Mouse (Mus musculus) B cell, adult 2 months (primary cell): ENCODE data around the gene Rtn3.
A peak's percentile ranks its signal among the peaks of the same experiment; 100 is the strongest.

Experiments used
- DNase-seq, 2 experiments: peaks; one replicate each; pipeline ENCODE4 v3.0.0; 2022

The Rtn3 gene

GRCm38 (mm10) chr19:7484076-7484475, 995 bp upstream of the Rtn3 start:
- no peak for DNase-seq

GRCm38 (mm10) chr19:7483512-7483882, 416 bp upstream of the Rtn3 start:
- peak in 1 of 2 experiments; percentile 69 for DNase-seq

DNA sequence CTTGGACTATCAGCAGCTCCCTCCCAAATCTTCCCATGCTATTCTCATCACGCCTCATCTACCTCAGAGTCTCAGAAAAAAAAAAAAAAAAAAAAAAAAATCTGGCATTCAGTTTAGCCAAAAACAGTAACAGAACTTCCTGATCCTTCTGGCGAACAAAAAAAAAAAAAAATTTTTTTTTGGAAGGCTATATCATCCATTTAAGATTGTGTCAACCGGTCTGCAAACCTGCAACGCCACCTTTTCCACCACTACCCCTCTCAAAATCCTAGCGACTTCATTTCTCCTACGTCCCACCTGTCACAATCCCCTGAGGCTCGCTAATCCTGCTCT, 849 bp downstream of the Rtn3 start:
- no peak for DNase-seq

DNA sequence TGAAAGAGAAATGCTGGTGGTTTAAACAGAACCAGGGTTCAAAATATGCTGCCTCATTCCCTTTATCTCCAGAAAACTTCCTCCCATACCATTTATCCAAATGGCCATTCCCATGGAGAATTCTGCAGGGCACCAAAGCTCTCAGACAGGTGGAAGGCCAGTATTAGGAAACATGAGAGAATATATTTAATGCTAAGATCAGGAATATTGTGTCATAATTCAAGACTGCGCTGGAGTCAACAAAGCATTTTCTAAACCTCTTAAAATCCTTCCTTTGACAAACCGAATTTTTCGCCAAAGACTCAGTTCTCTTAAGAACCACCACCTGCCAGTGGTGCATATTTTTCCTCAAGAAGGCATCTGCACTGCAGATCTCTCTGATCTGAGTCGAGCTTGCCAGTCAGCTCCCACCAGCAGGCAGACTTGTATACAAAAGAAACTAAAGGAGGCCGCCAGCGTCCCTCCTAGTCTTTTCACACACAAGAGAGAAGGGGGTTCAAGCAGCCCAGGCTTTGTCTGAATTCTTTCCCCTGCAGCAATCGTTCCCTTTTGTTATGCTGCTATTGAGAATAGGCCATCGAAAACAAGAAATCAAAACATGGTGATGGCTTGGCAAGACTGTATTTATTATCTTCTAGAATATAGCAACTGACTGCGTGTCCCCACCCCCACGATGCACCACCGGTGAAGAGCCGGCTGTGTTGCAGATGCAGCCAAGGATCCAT, 1.4 kb downstream of the Rtn3 start:
- DNase-seq, result peak; percentile 33 to 35

DNA sequence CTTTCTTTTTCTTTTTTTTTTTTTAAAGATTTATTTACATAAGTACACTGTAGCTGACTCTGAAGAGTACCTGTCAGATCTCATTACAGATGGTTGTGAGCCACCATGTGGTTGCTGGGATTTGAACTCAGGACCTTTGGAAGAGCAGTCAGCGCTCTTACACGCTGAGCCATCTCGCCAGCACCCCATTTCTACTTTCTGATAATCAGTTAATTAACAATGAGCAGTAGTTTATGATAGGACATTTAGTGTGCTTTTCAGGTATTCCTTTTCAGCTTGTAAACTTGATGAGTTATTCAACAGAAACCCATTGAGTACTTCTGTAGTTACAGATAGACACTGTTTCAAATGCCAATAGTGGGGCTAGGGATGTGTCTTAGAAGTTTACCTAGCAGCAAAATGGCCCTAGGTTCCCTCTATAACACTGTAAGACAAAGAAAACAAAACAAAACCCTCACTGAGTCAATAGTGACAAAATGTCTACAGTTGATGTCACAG, 3.3 kb downstream of the Rtn3 start:
- DNase-seq, result no peak

- DNase-seq, result no peak
Measured at GRCm38 (mm10) chr19:7470643-7471042, 12.4 kb downstream of the Rtn3 start.

DNA sequence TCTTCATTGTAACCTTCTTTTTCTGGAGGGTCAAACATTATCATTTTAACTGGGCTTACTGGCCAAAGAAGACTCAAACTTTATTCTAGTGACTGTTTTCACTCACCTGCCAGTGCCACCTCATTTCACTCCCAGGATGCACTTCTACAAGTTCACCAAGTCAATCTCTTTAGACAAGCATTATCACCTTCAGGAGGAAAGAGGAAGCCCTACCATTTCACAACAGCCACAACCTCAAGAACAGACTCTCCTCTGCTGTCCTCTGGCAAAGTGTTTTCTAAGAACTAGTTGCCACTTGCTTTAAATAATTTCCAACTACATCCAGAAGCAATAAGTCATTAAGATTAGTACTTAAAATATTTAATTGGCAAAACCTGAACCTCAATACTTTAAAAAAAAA, 15.2 kb downstream of the Rtn3 start:
- DNase-seq, result no peak

DNA sequence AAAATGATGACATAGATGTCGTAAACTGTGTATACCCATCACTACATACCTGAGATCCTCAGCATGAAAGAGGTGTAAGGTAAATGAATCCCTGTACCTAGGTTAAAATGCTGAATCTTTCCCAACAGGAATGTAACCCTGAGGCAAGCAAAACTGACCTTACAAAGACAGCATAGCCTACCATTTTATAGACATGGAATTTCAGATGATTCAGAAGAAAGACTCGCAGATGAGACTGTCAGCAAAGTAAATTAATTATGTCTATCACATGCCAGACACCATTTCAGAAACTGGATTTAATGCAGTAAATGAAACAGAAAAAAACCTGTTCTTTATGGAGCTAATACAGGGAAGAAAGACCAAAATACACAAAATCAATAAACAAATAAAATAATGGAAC, 23.7 kb downstream of the Rtn3 start:
- DNase-seq, result no peak

DNA sequence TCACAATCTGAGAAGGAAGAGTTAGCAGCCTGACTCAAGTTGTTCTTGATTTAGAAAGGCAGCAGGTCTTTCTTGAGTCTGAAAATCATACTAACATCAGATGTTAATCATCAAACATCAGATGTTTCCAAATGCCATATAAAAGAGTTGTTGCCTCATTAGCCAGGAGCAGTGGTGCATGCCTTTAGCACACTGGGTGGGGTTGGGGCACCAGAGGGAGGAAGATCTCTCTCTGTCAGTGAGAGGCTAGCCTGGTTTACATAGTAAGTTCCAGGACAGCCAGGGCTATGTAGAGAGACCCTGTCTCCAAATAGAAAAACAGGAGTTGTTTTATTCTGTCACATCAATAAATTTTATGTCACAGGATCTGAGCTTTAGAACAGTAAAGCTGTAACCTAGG, 24.2 kb downstream of the Rtn3 start:
- no peak for DNase-seq

DNA sequence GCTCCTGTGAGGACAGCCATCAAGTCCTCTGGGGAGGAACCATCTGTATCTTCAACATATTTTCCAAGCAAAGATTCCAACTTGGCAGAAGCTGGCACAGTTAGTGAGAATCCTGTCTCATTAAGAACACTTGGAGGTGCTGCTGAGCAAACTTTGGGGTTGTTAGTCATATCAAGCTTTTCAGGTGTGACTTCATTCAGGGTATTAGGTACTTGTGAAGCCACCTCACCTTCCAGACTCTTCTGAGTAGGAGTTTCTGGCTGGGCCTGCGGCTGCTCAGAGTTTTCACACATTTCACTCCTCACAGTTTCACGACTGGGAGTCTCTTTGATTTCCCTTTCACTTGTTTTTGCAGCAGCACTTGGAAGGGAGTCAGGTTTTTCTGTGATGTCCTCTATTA, 26.3 kb downstream of the Rtn3 start:
- DNase-seq, result peak in 1 of 2 experiments; percentile 3

- DNase-seq, result no peak
Measured at GRCm38 (mm10) chr19:7445596-7445995, 37.5 kb downstream of the Rtn3 start.

DNA sequence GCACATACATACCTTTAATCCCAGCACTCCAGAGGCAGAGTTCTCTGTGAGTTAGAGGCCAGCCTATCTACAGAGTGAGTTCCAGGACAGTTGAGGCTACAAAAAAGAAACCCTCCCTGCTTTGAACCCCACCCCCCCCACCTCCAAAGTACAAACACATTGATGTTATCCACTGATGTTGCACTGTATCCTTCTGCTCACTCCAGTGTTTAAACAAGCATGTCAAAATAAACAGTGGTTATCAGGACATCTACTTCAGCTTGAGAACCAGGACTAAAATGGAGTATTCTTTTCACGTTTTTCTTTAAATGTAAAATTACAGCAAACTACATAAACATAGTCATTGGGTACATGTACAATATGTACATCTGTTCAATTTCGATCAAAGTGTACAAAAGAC, 38.0 kb downstream of the Rtn3 start:
- no peak for DNase-seq

DNA sequence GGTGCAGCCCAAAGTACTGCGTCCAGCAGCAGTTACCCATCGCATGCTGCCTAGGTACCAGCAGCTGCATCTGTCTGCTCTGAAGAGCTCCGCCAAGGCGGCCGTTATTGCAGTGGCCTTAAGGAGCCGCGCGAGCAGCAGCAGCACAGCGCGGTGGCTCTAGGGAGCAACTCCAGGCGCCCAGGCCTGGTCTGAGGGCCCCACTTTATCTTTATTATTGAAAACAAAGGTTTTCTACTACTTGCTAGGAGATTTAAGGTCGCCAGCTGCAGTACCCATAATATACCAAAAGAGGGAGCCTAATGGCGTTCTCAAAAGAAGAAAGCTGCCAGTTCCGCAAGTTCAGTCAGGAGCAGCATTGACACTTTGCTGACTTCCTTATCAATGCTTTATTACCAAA, 41.6 kb downstream of the Rtn3 start:
- peak; percentile 69 to 74 for DNase-seq

- DNase-seq, result no peak
Measured at GRCm38 (mm10) chr19:7438295-7438694, 44.8 kb downstream of the Rtn3 start.

- peak; percentile 57 to 59 for DNase-seq
Measured at GRCm38 (mm10) chr19:7436061-7436970, 46.8 kb downstream of the Rtn3 start.

DNA sequence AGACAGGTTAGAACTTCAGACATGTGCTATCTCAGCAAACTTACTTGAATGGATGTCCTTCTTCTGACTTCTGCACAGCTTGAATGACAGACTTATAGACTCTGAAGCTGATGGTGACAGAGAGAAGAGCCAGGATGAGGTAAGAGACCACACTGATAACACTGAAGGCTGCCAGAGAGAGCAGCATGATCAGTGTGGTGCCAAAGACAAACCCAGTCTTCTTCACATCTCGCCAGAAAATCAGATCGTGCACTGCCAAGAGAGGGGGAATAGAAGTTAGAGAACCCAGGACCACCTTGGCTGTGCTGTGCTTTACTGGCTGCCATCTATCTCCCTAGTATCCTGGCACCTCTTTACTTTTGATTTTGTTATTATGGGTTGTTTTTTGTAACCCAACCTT, 48.2 kb downstream of the Rtn3 start:
- DNase-seq, result no peak

DNA sequence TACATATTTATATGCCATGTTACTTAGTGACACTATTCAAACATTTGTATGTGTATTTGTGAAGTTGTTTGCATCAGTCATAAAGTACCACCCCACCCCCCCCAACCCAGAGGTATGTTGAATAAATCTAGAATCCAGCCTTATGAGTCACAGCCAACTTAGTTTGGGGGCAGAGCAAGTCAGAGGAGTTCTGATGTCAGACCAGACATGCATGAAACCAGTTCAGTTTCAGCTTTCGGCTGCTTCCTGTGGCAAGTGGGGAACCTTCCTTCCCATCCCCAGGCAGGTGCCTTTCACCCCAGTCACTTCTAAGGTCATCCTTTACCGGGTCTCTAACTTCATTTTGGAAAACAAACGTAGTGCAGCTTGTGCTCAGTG, 57.7 kb downstream of the Rtn3 start:
- no peak for DNase-seq

- DNase-seq, result no peak
Measured at GRCm38 (mm10) chr19:7424590-7425397, 58.3 kb downstream of the Rtn3 start.

- no peak for DNase-seq
Measured at GRCm38 (mm10) chr19:7424131-7424530, 59.0 kb downstream of the Rtn3 start.

DNA sequence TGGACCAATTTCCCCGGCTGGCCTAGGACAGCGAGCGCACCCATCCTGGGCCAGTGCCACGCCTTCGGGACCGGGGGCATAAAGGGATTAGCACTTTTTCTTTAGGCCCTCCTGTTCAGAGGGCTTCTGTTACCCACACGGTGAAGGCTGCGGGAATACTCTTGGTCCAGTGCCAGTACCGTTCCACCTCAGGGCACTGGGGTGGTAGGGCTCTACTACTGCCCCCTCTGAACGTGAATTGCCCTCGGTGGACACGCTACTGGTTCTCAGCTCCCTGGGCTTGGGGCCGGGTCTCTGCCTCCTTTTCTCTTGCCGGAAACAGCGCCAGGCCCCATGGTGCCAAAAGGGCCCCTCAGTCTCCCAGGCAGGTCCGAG, 59.4 kb downstream of the Rtn3 start:
- no peak for DNase-seq

DNA sequence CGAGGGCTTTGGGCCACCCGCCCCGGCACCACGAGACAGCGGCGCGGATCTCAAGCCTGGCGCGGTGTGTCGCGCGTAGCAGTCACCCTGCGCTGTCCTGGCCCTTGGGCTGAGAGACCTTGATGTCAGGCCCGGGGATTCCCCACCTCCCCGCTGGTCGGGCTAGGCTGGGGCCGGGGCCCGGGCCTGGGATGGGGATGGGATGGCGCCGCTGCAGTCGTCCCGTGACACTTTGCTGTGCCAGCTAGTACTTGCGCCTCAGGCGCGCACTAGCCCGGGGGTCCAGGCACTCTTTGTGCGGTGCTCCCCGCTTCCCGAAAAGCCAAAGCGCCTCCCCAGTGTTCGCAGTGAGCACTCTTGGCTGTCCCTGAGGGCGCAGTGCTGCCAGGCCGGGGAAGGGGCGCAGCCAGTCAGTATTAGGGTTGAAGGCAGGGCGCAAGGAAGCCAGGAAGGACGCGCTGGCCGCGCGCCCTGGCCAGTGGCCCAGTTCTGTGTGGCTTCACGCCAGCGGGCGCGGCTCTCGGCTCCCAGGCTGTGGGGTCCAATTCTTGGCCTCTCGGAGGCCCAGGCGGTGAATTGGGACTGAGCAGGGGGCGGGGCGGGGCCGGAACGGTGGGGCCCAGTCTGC, 59.9 kb downstream of the Rtn3 start:
- no peak for DNase-seq

- DNase-seq, result no peak
Measured at GRCm38 (mm10) chr19:7422656-7423027, 60.4 kb downstream of the Rtn3 start.
